Mouse (Mus musculus): ENCODE data around the gene Gm10477.

- TF ChIP-seq CTCF (IDR thresholded peaks at IDR 0.05; ENCODE audit: extremely low read depth, insufficient read depth, low read length) (peak; percentile 66), POLR2A (IDR thresholded peaks at IDR 0.05; ENCODE audit: extremely low read depth, insufficient read depth, low read length) (no peak)
These were observed 12.6 kb downstream of the Gm10477 start for GRCm38 (mm10) chrX:56537162-56537561.

Data from cortical plate, adult 2 months (tissue).